Mouse (Mus musculus) embryo, embryonic 9.5 days (tissue): ENCODE results near the gene Ndst2.

Experiments used
- DNase-seq: peaks from one replicate; pipeline ENCODE4 v3.0.0-alpha.2; 2017; ENCODE audit errors: extremely low spot score

Gene Ndst2

GRCm38 (mm10) chr14:20700362-20700761 is 34.0 kb downstream of the Ndst2 start:
- no peak for DNase-seq

GRCm38 (mm10) chr14:20698515-20698914 is 35.8 kb downstream of the Ndst2 start:
- DNase-seq: no peak

DNA sequence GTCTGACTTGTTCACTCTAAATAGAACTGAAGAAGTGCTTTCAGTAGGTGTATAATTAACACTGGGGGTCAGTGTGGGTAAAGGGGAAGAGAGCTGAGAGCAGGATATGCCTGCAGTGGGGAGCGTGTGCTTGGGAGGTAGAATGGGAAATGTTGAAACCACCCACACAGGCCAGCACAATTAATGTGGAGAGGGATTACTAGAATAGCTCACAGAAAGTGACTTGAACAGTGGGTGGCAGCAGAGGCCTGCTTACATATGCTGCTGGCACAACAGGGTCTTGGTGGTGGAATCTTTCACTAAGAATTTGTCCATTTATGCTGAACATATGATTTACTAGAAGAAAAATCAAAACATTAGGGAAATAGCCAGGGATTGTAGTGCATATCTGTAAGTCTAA is 37.4 kb downstream of the Ndst2 start:
- DNase-seq: peak; percentile 34

- DNase-seq: no peak
These were observed 38.4 kb downstream of the Ndst2 start for GRCm38 (mm10) chr14:20695761-20696520.

- peak; percentile 87 for DNase-seq
These were observed 39.2 kb downstream of the Ndst2 start, which contains the start of gene Fut11 for GRCm38 (mm10) chr14:20694884-20695760. TSS of gene Fut11 (plus strand) at chr14:20694968.

DNA sequence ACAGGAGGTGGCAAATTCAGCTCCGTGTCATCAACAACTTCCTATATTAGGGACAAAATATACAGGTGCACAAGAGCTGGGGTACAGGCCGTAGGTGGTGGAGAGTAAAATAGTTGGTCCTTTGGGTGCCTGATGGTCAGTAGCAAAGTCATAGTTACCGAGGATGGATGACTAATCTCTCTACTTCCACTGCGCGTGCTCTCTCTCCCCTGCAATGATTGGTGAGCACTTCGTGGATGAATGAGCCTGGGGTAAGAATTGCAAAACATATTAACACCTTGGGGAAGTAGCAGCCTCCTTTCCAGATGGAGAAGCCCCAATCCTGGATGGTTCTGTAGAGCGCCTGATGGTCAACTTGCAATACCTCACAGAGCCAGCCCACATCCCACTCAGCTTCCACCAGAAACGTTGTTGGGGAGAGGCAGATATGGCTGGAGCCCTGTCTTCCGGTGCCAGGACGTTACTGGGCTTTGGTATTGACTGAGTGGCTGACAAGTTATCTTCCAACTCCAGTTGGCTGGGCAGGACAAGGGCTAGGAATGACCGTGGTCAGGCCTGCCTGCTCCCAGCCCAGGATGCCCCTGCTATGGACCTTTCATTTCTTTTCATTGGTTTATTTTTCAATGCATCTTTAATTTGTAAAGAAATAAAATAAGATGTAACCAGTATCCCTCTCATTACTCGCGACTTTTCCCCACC is 40.0 kb downstream of the Ndst2 start:
- no peak for DNase-seq

- DNase-seq: no peak
These were observed 40.7 kb downstream of the Ndst2 start for GRCm38 (mm10) chr14:20693589-20694101.

DNA sequence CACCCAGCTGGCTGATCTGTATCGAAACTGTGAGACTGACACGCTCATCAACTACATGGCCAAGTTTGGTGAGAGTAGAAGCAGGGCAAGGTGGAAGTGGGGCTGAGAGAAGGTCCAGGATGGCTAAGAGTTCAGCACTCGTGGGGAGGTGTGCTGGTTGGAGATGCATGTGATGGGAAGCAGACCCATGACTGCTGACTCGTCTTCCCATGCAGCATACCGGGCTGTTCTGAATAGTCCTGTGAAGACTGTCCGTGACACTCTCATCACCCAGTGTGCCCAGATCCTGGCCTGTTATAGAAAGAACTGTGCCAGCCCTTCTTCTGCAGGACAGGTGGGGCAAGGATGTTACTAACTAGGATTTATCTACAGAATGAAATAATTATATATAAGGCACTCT is 42.6 kb downstream of the Ndst2 start:
- DNase-seq: no peak

- no peak for DNase-seq
These were observed 45.4 kb downstream of the Ndst2 start for GRCm38 (mm10) chr14:20689009-20689408.

GRCm38 (mm10) chr14:20686576-20686975 is 47.8 kb downstream of the Ndst2 start:
- no peak for DNase-seq

DNA sequence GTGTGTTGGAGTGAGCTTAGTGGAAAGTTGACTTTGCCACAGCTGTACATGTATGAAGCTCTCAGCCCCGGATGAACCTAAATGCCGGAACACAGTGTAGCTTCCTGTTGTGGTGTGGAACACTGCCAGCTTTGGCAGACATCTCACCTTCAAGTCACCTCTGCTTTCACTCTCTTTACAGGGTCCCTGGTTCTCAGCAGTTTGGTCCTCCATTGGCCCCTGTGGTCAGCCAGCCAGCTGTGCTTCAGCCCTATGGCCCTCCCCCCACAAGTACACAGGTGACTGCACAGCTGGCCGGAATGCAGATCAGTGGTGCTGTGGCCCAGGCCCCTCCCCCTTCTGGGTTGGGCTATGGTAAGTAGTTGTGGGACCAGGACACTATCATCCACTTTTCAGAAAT is 51.9 kb downstream of the Ndst2 start:
- DNase-seq: no peak

DNA sequence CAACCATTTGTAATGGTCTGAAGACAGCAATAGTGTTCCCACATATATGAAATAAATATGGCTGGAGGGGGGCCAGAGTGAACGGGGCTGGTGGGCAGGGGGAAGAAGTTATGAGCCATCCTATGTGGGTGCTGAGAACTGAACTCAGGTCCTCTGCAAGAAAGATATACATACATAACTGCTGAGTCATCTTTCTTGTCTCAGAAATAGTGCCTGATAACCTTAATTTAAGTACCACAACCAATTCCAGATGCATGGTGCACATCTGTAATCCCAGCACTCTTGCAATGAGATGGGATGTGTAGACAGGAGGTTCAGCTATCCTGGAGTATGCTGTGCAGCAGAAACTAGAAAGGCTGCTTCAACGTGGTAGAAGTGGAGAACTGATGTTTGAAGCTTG is 52.6 kb downstream of the Ndst2 start:
- no peak for DNase-seq

DNA sequence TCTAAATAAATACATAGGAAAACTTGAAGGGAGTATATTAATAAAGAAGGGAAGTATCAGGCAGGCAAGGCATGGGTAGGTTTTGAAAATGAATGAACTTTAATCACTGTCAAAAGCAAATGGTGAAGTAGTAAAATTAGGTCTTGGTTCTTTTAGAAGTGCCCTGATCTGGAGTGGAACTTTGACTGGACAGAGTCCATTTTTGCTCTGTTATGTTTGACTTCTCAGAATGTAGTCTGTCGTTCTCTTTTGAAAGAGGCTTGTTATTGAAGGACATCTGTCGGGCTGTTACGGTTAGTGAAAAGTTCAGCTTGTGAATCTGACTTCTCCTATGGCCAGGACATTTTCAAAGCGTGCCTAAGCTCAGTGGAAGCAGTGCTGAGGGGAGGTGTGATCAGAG is 56.5 kb downstream of the Ndst2 start:
- no peak for DNase-seq

DNA sequence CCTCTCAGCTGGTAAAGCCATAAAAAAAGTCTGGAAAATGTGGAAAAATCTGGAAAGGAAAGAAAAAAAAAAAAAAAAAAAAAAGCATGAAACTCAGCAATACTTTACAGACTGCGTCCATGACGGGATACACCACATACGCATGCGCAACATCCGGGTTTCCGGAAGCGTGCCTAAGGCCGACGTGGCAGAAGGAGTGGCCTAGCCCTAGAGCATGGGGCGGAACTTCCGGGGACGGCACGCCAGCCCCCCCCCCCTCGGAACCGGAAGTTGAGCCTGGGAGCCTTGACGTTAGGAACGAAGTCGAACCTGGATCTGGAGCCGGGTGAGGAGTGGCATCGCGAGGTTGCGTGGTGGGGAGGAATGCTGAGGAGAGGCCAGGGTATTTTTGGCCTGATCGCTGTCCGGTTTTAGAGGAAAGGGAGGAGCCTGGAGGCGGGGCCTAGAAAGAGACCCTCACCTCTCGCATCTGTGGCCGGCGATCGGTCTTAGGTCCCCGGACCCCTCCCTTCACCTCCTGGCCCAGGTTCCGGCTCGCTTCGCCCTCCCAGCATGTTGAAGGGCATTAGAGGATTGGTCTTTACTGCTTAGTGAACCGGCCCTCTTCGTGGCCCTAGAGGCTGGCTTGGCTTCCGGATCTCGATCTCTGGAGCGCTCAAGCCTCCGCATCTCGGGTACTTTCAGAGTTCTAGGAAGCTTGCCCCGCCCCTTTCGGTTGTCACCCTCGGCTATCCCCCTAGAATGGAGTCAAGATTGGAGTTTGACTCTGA is 60.1 kb downstream of the Ndst2 start, which contains the start of gene Sec24c:
Gene Sec24c, plus strand, starts transcription at position 245 of the 770 bp plus-strand sequence.
- peak; percentile 98 for DNase-seq

GRCm38 (mm10) chr14:20673735-20674063 is 60.7 kb downstream of the Ndst2 start:
- DNase-seq: no peak
